Mouse (Mus musculus) heart, adult 2 months (tissue): ENCODE data around the gene Sh3d19. TPM values are rescaled to one million over a fixed set of nuclear protein-coding genes. Genes with fewer than 3 reads are reported as not detected.

Source experiments
- DNase-seq, 2 experiments: peaks; one replicate each; pipeline ENCODE4 v3.0.0; 2021
- H3K27ac ChIP-seq: fragments of 200-600 bp; 2 replicates; pipeline ENCODE4 v1.8.1; 2022
- H3K27me3 ChIP-seq: fragments of 200-500 bp; 2 replicates; pipeline ENCODE4 v1.6.1; 2012; ENCODE audit warnings: mild to moderate bottlenecking, low read length, inconsistent platforms, mixed read lengths; ENCODE audit not compliant: control insufficient read depth, insufficient read depth
- H3K36me3 ChIP-seq: fragments of 200-500 bp; 2 replicates; pipeline ENCODE4 v1.6.1; 2012; ENCODE audit warnings: low read length, inconsistent platforms; ENCODE audit not compliant: control insufficient read depth, insufficient read depth
- H3K4me1 ChIP-seq: fragments of 200-500 bp; 2 replicates; pipeline ENCODE4 v1.6.1; 2011; ENCODE audit warnings: low read length; ENCODE audit not compliant: control insufficient read depth, insufficient read depth
- H3K4me3 ChIP-seq: fragments of 200-600 bp; 2 replicates; pipeline ENCODE4 v1.8.1; 2022
- H3K79me2 ChIP-seq: fragments of 200-500 bp; replicated peaks from 2 replicates; pipeline ENCODE4 v1.6.1; 2012; ENCODE audit warnings: mild to moderate bottlenecking, inconsistent platforms, low read length, moderate library complexity, mixed read lengths; ENCODE audit not compliant: control insufficient read depth, insufficient read depth
- H3K9ac ChIP-seq: fragments of 200-500 bp; 2 replicates; pipeline ENCODE4 v1.6.1; 2012; ENCODE audit warnings: low read depth, mild to moderate bottlenecking, control low read depth, inconsistent platforms, low read length, mixed read lengths
- CTCF ChIP-seq: fragments of 200-600 bp; IDR thresholded peaks from 2 replicates; pipeline ENCODE4 v1.8.1; 2022; ENCODE audit warnings: antibody characterized with exemption, mild to moderate bottlenecking, moderate library complexity
- EP300 ChIP-seq: fragments of 200-500 bp; IDR thresholded peaks from 2 replicates; pipeline ENCODE4 v1.6.1; 2011; ENCODE audit warnings: low read depth, low read length, control low read depth; ENCODE audit not compliant: insufficient read depth
- POLR2A ChIP-seq: fragments of 200-500 bp; IDR thresholded peaks from 2 replicates; pipeline ENCODE4 v1.6.1; 2011; ENCODE audit warnings: mild to moderate bottlenecking, low read depth, low read length, control low read depth; ENCODE audit not compliant: insufficient read depth
- WGBS: fragments of 180-500 bp; shearing (Covaris S2); methylation state at CpG from one replicate; pipeline ENCODE4 v1.1.7; 2018; 5-methylcytosine and 5-hydroxymethylcytosine counted together
- intact Hi-C: fragments of 180-260 bp; cut with DNase I; formaldehyde crosslinking; loops from one replicate; pipeline ENCODE4 v1.15.1; 2025
- long read RNA-seq: library from polyadenylated mRNA; stranded (forward); transcript quantifications from one replicate; pipeline ENCODE4 v2.0.0, GENCODE M21; 2021
- polyA plus RNA-seq: library from polyadenylated mRNA; depleted of rRNA; stranded (reverse); fragments of >200 nt; gene quantifications from 2 replicates; pipeline ENCODE4 v1.2.3, GENCODE M21; 2012; rRNA removed
- total RNA-seq, 2 experiments: library from RNA; stranded (reverse); gene quantifications; 2 replicates each; pipeline ENCODE4 v1.2.3; 2021

Gene Sh3d19
- total RNA-seq (10 to 100 TPM; 19.5 to 22.2 TPM), polyA plus RNA-seq (13.5 and 19.3 TPM in 2 replicates)
- long read RNA-seq, partial matches to known transcripts = 0 of 1 reads
- long read RNA-seq, other reads (novel, unspliced or antisense) = 0 of 1 reads

DNA sequence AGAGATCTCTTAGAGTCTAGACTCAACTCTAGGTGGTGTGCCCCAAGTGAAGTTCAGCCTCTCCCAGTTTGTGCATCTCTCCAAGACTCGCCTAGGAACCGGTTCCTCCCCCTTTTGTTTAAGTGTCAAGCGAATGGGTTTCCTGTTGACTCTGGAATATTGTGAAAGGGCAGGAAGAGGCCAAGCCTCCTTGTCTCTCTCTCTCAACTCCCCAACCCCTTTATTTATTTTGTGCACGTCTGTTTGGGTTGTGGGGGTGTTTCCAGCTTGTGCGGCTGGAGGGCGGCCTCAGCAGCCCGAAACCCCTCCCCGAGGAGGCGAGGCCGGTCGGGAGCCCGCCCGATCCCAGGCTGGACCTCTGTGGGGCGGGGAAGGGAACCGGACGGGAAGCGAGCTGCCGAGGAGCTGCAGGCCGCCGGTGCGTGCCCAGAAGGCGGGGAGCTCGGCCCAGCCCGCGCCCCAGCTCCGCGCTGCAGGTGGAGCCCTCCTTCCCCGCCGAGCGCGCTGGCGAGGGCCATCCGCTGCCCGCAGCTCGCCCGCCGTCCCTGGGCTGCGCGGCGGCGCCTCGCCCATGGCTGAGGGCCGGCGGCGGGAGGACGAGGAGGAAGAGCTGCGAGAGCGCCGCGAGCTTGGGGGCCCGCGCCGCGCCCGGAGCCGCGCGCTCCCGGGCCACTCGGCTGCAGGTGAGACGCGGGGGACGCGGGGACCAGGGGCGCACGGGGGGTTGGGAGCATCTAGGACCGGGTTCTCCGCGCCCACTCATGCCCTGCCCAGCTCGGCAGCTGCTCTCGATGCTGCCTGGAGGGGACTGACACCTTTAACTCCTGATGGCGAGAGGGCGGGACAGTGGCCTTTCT lies at the start of gene Sh3d19:
TSS of gene Sh3d19 (plus strand) at position 368 of the 857 bp plus-strand sequence.
- Histone ChIP-seq H3K27ac (peak within 1 kb of the TSS; percentile 62), H3K9ac (peak within 1 kb of the TSS; percentile 85), H3K4me1 (no peaks in the 10 kb centered on the region), H3K36me3 (no peaks in the 10 kb centered on the region), H3K79me2 (no peaks in the 10 kb centered on the region), H3K4me3 (peak within 1 kb of the TSS; percentile 60), H3K27me3 (no peaks in the 10 kb centered on the region)
- intact Hi-C loops = no loop called here
- TF ChIP-seq CTCF = 0 out of 2 replicates have a peak, but pooled peaks have one; percentile 11
- peak; percentile 52 for TF ChIP-seq POLR2A
- no peak for TF ChIP-seq EP300
- 2% methylated on average over 68 of the region's 73 CpGs for WGBS
- DNase-seq = peak; percentile 88 to 90

DNA sequence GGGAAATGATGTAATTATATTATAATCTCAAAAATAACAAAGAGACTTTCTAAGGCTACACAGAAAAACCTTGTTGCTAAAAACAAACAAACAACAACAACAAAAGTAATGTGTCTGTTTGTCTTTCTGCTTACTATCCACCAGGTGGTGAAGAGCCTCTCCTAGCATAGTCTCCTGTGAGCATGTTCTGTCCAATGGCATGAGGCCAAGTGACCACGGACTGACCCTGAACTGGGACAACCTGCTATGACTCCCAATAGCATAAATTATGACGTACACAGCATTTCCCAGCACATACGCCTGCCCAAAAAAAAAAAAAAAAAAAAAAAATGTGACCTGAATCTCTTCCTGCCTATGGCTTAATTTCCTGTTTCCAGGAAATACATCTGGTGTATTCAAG lies 48.6 kb upstream of the Sh3d19 start:
- WGBS = 30% methylated on average over 3 of the region's 3 CpGs

DNA sequence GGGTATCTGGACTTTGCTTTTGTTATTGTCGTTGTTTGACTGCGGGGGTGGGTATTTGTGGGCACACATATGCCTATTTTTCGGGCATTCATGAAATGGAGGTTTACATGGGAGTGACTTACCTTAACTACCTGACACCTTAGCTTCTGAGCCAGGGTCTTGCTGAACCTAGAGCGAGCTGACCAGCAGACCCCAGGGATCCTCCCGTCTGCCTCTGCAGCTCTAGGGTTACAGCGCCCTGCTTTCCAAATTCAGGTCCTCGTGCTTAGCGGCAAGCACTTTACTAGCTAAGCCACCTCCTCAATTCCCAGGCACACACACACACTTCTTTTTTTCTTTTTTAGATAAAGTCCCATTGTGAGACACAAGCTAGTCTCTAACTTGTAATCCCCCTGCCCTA lies 47.6 kb upstream of the Sh3d19 start:
- H3K36me3 ChIP-seq = no peaks in the 10 kb centered on the region
- no peak for TF ChIP-seq POLR2A
- no peak for TF ChIP-seq CTCF
- TF ChIP-seq EP300 = no peak
- no peaks in the 10 kb centered on the region for H3K27me3 ChIP-seq
- H3K79me2 ChIP-seq = no peaks in the 10 kb centered on the region
- no peak for DNase-seq
- intact Hi-C loops = loop anchor here (5.0 kb wide), 2 partner anchors 104 to 351 kb away; partner anchors contain the start of gene Gatb
- WGBS = 83% methylated on average over 8 of the region's 8 CpGs
- no peak overlapping the region for H3K9ac ChIP-seq
- no peaks in the 10 kb centered on the region; the same call in 1 of the 2 replicates for H3K4me1 ChIP-seq
- no peak overlapping the region for H3K27ac ChIP-seq
- no peak overlapping the region for H3K4me3 ChIP-seq

More for the DNA sequence above, 48.6 kb upstream of the Sh3d19 start:
- no peaks in the 10 kb centered on the region for H3K36me3 ChIP-seq
- peak; percentile 28 to 30 for DNase-seq
- H3K27ac ChIP-seq = no peak overlapping the region
- H3K9ac ChIP-seq = no peak overlapping the region
- H3K27me3 ChIP-seq = no peaks in the 10 kb centered on the region
- no peaks in the 10 kb centered on the region for H3K79me2 ChIP-seq
- intact Hi-C loops = loop anchor here (5.0 kb wide), 2 partner anchors 105 to 350 kb away; partner anchors contain the start of gene Gatb
- TF ChIP-seq POLR2A = no peak
- TF ChIP-seq CTCF = 0 out of 2 replicates have a peak, but pooled peaks have one; percentile 16
- no peak for TF ChIP-seq EP300
- no peaks in the 10 kb centered on the region for H3K4me1 ChIP-seq
- H3K4me3 ChIP-seq = no peak overlapping the region

DNA sequence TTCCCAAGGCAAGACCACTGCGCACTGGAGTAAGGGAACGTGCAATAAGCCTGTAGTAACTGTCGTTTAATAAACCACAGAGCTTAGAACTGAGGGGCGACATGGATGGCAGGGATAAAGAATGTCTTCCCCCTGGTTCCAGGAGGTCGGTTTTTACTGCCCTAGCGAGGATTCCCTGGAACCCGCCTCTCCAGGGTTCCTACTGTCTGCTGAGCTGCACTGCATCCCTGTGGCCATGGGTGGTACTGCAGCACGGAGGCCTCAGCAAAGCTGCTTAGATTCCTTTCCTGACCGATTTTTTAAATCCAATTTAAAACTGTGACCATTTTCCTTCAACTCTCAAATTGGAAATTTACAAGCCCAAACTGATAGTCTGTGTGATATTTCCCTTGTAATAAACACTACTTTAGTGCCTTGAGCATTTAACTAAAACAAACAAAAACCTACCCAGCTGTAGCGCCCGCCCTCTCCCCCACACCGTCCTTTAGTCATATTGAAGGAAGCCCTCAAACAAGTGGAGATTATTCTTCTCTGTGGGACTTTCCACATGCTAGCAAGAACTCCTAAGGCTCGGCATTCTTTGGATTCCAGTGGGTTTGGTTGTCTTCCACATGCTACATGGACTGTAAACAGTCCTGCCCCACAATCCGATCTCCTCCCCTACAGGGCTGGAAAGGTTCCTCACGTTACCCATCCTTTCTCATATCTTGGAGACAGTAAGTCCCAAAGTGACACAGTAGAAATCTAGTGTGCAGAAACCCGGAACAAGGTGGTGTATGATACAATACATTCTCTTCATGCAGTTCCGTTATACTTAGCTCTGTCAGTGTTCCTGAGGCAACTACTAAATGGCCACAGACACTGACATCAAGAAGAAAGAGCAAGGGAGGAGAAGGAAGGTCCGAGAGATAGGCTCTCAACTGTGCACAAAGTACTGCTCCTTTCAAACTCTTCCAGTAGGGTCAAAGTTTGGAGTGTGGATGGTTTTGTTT lies 46.7 kb upstream of the Sh3d19 start:
- no peaks in the 10 kb centered on the region; the same call in 1 of the 2 replicates for H3K4me1 ChIP-seq
- H3K27ac ChIP-seq = no peak overlapping the region
- TF ChIP-seq EP300 (peak; percentile 74; the same call in 1 of the 2 replicates), POLR2A (no peak)
- DNase-seq = peak; percentile 70 to 87
- no peaks in the 10 kb centered on the region for H3K79me2 ChIP-seq
- WGBS = 37% methylated on average over 18 of the region's 18 CpGs
- H3K9ac ChIP-seq = no peak overlapping the region
- intact Hi-C loops = loop anchor here (2.0 to 5.0 kb wide), 3 partner anchors 103 to 352 kb away; partner anchors contain the start of gene Gatb
- H3K4me3 ChIP-seq = no peak overlapping the region
- no peaks in the 10 kb centered on the region for H3K36me3 ChIP-seq
- no peaks in the 10 kb centered on the region for H3K27me3 ChIP-seq

DNA sequence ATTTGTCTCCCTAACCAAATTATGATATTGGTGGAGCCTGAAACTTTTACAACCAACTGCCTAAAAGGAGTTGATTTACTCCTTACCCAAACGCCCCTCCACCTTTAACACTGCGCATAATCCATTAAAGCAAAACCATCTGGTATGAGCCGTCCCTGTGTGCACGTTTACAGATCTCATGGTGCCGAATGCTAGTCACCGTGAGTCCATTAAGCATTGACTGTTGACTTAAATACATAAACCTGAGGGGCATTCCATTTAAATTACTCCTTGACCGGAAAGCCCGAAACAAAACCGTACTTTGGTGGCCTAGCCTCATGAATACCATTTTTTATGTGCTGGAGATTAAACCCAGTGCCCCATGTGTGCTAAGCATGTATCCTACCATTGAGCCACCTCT lies 43.6 kb upstream of the Sh3d19 start:
- H3K27me3 ChIP-seq = no peaks in the 10 kb centered on the region
- no peak overlapping the region for H3K27ac ChIP-seq
- no peak overlapping the region for H3K9ac ChIP-seq
- peaks cover 1% of the 10 kb centered on the region for H3K4me1 ChIP-seq
- no peak for DNase-seq
- H3K36me3 ChIP-seq = no peaks in the 10 kb centered on the region
- 96% methylated on average over 9 of the region's 9 CpGs for WGBS
- no peak overlapping the region for H3K4me3 ChIP-seq
- no peaks in the 10 kb centered on the region for H3K79me2 ChIP-seq
- TF ChIP-seq POLR2A = no peak
- no peak for TF ChIP-seq EP300
- TF ChIP-seq CTCF = no peak
- intact Hi-C loops = loop anchor here (5.0 kb wide), 2 partner anchors 190 to 1005 kb away; no protein-coding TSS in a partner anchor
